Mouse (Mus musculus) adrenal gland, postnatal 4 days (tissue): ENCODE measurements around the gene Cstf3. TPM values are rescaled to one million over a fixed set of nuclear protein-coding genes. Genes with fewer than 3 reads are reported as not detected.
A peak's percentile ranks its signal among the peaks of the same experiment; 100 is the strongest.
"Not testable (repeated sequence)": the region's sequence is repeated elsewhere in the genome, so short reads cannot be mapped to it uniquely, and the experiment has no call there.

Source experiments
- DNase-seq, 2 experiments: peaks; one replicate each; pipeline ENCODE4 v3.0.0; 2021 to 2022; ENCODE audit warnings: low spot score in 2 of 2, mixed read lengths in 2 of 2
- long read RNA-seq, 2 experiments: library from polyadenylated mRNA; stranded (forward); transcript quantifications; one replicate each; pipeline ENCODE4 v2.0.0; 2021
- total RNA-seq, 2 experiments: library from RNA; stranded (reverse); gene quantifications; 2 replicates each; pipeline ENCODE4 v1.2.3; 2021

Cstf3 gene
- total RNA-seq: 10 to 100 TPM; 47.4 to 48.9 TPM
- long read RNA-seq, experiment 1, transcript Cstf3-202 (3 exons, 2,589 nt): major isoform, 9 of 24 reads
- long read RNA-seq, experiment 1, transcript Cstf3-201 (21 exons, 2,817 nt): major isoform, 9 of 24 reads
- long read RNA-seq, experiment 1, partial matches to known transcripts: 1 of 24 reads
- long read RNA-seq, experiment 1, other reads (novel, unspliced or antisense): 1 of 24 reads
- long read RNA-seq, experiment 2, transcript Cstf3-202 (3 exons, 2,589 nt): minor isoform, 11 of 42 reads
- long read RNA-seq, experiment 2, transcript Cstf3-206 (2 exons, 644 nt): minor isoform, 8 of 42 reads
- long read RNA-seq, experiment 2, transcript Cstf3-201 (21 exons, 2,817 nt): major isoform, 17 of 42 reads
- long read RNA-seq, experiment 2, partial matches to known transcripts: 1 of 42 reads
- long read RNA-seq, experiment 2, other reads (novel, unspliced or antisense): 5 of 42 reads

DNA sequence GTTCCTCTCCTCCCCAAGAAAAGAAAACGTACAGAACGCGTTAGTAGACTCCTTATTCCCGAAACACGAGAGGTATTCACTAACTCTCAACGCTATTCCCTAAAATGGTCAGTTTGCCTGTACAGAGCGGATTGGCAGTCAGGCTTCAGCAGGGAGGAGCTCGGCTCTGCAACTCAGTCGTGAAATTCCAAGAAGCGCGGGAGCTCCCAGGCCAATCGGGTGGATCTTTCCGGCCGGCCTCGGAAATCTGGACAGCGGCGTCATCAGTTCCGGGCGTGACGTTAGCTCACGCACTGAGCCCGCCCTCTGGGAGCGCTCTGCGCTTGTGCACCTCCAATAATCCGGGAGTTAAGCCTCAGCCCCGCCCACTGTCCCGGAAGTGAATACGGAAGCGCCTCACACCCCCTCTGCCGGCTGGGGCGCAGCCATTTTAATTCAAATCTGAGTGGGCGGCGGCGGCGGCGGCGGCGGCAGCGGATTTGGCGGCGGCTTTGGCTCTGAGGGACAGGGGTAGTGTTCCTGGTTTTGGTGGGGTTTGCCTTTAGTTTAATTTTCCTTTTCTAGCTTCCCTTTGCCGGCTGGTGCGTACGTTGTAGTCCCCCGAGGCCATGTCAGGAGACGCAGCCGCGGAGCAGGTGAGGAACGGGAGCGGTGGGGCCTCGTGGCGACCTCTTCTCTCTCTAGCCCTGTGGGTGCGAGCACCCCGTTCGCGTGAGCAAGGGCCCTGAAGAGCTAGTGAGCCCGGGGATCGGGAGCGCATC is at the start of gene Cstf3:
TSS of gene Cstf3 (plus strand) at position 456 of the 761 bp plus-strand sequence.
- DNase-seq: peak; percentile 90 to 96

GRCm38 (mm10) chr2:104556711-104557110 is 33.6 kb upstream of the Cstf3 start:
- not testable (repeated sequence) for DNase-seq

- no peak for DNase-seq
Observed at GRCm38 (mm10) chr2:104557722-104558121, 32.6 kb upstream of the Cstf3 start.

DNA sequence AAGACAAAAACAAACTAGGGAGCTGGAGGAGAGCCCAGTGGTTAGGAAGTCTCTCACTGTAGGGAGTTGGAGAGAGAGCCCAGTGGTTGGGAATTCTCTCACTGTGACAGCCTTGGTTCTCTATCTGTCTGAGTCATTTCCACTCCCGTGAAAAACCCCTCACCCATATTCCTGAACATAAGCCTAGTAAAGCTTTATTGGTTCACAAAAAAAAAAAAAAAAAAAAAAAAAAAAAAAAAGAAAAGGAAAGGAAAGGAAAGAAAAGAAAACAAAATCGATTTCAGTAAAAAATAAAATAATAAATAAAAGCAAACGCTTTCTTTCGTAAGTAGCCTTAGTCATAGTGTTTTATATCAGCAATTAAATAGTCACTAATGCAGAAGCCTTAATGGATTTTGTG is 32.0 kb upstream of the Cstf3 start:
- no peak for DNase-seq

- no peak for DNase-seq
Observed at GRCm38 (mm10) chr2:104558938-104559337, 31.4 kb upstream of the Cstf3 start.

- DNase-seq: no peak
Observed at GRCm38 (mm10) chr2:104559591-104560380, 30.5 kb upstream of the Cstf3 start.

DNA sequence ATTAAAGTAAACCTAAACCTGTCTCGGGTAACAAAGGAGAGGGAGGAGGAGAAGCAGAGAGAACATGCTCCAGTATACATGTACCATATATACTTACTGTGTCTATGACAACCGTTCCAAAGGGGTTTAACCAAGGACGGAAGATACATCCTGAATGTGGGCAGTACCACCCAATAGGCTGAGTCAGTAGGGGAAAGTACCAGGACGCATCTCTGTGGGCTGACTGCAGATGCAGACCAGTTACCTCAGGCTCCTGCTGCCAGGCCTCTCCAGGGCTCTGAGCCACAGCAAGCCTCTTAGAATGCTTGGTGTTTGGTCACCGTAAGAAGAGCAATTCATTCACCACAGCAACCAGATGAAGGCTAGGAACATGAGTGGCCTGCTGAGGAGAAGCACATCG is 28.9 kb upstream of the Cstf3 start:
- no peak for DNase-seq

DNA sequence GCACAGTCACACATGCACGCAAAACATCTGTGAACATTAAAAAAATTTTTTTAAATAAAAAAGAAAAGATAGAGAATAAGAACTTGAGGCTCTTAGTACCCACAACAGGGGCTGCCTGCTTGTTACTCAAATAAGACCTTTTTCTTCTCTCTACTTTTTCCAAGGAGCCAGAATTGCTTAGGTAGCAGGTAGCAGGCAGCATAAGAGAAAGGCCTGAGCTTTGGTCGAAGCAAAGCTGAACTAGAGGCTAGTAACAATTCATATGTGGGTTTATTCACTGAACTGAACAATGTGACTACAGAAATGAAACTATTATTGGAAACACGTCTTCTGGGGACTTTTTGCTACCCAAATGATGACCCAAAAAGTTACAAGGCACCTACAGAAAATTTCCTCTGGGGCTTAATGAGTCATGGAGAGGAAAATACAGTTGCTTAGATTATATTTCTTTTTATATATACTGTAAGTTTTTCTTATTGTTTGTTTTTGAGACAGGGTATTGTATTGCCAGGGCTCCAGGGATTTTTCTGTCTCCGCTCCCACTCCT is 28.3 kb upstream of the Cstf3 start:
- DNase-seq: no peak

GRCm38 (mm10) chr2:104572066-104572465 is 18.3 kb upstream of the Cstf3 start:
- DNase-seq: no peak

DNA sequence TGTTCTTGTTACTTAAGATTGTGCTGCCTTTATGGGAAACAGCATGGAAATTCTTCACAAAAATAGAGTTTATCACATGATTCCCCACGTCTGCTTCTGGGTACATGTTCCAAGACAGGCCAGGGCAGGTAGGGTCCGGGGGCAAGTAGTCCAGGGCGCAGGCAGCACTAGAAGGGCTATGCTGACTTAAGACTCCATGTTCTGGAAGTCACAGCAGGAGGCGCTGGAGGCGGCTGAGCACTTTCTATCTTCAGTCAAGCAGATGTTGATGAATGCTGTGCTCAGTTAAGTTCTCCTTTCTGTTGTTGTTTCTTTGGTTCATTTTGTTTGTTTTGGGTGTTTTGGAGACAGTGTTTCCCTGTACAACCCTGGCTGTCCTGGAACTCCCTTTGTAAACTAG is 14.1 kb upstream of the Cstf3 start:
- no peak for DNase-seq

DNA sequence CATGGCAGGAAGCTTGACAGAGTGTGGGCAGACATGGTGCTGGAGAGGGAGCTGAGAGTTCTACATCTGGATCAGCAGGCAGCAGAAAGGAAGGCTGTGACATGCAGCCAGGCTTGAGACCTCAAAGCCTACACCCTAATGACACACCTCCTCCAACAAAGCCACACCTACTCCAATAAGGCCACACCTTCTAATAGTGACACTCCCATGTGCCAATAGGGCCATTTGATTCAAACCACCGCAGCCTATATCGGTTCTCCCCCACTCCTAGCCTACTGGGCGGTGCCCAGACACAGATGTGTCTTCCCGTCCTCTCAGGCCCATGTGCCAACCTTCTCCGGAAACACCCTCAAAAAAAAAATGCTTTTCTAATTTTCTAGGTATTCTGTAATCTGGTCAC is 12.3 kb upstream of the Cstf3 start:
- no peak for DNase-seq

- no peak for DNase-seq
Observed at GRCm38 (mm10) chr2:104578836-104579604, 11.3 kb upstream of the Cstf3 start.

DNA sequence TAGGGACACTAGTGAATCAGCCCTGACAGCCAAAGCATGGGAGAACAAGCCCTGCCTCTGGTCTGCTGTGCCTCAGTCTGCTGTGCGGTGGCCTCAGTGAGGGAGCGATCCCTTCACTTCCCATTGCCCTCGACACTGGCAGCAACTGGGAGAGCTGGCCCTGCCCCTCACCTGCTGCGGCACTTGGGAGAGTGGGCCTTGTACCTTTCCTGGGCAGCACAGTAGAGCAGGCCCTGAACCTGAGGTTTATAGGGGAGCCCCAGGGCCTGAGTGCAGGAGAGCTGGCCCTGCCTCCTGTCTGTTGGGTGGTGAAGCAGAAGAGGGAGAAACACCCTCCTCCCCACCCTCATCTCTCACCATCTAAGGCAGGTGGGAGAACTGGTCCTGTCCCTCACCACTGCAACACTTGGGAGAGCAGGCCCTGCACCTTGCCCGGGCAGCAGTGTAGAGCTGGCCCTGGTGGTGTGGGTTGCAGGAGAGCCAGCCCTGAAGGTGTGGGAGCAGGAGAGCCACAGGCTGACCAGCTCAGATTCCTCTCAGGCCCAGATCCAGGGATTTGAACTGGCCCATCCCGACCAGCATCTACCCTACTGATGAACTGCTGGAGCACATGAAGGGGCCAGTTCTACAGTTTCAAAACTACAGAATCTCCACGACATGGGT is 10.4 kb upstream of the Cstf3 start:
- DNase-seq: no peak

DNA sequence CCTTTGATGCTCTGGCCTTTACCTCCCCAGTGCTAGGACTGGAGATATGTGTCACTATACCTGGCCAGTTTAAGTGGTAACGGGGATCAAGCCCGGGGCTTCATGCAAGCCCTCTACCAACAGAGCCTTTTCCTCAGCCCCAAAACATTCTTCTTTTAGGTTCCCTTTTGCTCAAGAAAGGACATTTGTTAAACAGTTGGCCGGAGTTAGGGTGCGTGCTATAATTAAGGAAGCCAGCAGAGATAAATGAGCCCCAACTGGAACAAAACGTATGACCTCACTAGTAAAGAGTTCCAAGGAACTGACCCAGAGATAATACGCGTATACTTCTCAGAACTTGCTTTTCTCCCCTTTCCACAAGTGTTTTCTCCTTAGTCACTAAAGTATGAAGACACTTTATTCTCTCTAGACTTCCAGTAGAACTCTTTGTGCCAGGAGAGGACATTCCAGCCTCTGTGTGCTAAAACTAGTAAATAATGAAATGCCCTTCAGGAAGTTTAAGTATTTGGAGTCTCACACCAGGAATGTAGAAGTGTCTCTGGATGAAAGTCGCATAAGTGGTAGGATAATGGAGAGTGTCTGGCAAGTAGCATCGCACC is 8.9 kb upstream of the Cstf3 start:
- DNase-seq: no peak

- no peak for DNase-seq
Observed at GRCm38 (mm10) chr2:104583032-104583431, 7.3 kb upstream of the Cstf3 start.

DNA sequence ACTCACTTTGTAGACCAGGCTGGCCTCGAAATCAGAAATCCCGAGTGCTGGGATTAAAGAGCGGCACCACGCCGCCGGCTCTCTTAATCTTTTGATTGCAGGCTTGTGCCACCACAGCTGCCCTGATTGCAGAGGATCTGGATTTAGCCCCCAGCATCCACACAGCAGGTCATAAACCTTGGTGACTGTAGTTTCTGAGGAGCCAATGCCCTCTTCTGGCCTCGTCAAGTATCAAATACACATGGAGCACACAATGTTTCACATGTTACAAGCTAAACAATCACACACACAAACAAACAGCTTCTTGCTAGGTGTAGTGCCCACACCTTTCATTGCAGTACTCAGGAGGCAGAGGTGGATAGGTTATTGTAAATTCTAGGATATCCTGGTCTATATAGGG is 6.1 kb upstream of the Cstf3 start:
- no peak for DNase-seq

- DNase-seq: no peak
Observed at GRCm38 (mm10) chr2:104585645-104586044, 4.7 kb upstream of the Cstf3 start.

DNA sequence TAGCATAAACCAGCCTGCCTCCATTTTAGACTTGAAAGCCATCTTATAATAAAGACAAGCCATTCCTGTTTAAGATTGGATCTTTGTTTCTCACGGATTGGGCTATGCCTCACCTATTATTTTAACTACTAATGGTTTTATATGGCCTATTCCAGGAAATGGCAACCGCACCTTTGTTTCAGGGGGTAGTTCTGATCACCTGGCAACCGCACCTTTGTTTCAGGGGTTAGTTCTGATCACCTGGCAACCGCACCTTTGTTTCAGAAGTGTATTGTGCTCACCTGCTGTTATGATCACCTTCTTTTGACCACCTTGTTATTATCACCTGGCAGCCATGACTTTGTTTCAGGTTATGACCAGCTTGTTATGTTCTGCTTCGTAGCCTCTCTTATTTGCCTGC is 1.8 kb upstream of the Cstf3 start:
- no peak for DNase-seq

- no peak for DNase-seq
Observed at GRCm38 (mm10) chr2:104590829-104591117, 450 bp downstream of the Cstf3 start.

DNA sequence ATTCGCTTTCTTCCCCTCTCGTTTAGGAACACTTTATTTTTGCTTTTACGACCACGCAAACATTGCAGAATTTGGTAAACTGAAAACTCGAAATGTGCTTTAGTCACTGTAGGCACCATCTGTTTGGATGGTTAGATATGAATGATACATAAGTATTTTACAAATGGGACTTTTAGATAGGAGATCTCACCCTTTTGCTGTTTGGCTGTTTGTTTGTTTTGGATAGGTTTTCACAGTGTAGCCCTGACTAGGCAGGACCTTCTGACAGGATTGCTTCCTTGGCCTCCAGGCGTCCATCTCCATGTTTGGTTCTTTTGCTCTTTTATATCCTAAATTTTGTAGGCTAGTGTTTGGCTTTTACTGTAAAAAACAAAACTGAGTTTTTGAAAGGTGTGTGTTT is 818 bp downstream of the Cstf3 start:
- DNase-seq: no peak
